Mouse (Mus musculus): ENCODE results near the gene Mmd2. TPM values are rescaled to one million over a fixed set of nuclear protein-coding genes. Genes with fewer than 3 reads are reported as not detected.

Mmd2 gene
- polyA plus RNA-seq, 1 experiment from 2014 or later: 6.6 TPM

GRCm38 (mm10) chr5:142547066-142547465 is 61.5 kb downstream of the Mmd2 start:
- Histone ChIP-seq H3K36me3 (ENCODE audit: control insufficient read depth, insufficient read depth, low read length) (no peaks in the 10 kb centered on the region), H3K4me3 (ENCODE audit: low read depth, low read length) (no peak overlapping the region), H3K9me3 (ENCODE audit: control insufficient read depth, low read length) (no peaks in the 10 kb centered on the region; the same call in 1 of the 2 replicates), H3K9ac (ENCODE audit: low read length) (no peak overlapping the region), H3K4me1 (replicated peaks; ENCODE audit: control insufficient read depth, insufficient read depth, low read length) (peaks cover 8% of the 10 kb centered on the region), H3K27ac (ENCODE audit: low read depth, low read length) (no peak overlapping the region), H3K27me3 (ENCODE audit: control insufficient read depth, insufficient read depth, low read length) (peaks cover 7% of the 10 kb centered on the region), H3K4me2 (ENCODE audit: low read depth, low read length, severe bottlenecking) (no peak overlapping the region)
- no peak for DNase-seq (ENCODE audit: low spot score)
- WGBS: 83% methylated on average over 3 of the region's 3 CpGs
- no peak for ATAC-seq (replicated peaks; ENCODE audit: low FRiP score)

- ATAC-seq (replicated peaks; ENCODE audit: low FRiP score): no peak
- Histone ChIP-seq H3K4me2 (ENCODE audit: low read depth, low read length, severe bottlenecking) (no peak overlapping the region), H3K27me3 (ENCODE audit: control insufficient read depth, insufficient read depth, low read length) (peaks cover 7% of the 10 kb centered on the region), H3K4me3 (ENCODE audit: low read depth, low read length) (no peak overlapping the region), H3K9me3 (ENCODE audit: control insufficient read depth, low read length) (no peaks in the 10 kb centered on the region; the same call in 1 of the 2 replicates), H3K36me3 (ENCODE audit: control insufficient read depth, insufficient read depth, low read length) (no peaks in the 10 kb centered on the region), H3K27ac (ENCODE audit: low read depth, low read length) (no peak overlapping the region), H3K4me1 (replicated peaks; ENCODE audit: control insufficient read depth, insufficient read depth, low read length) (peaks cover 8% of the 10 kb centered on the region), H3K9ac (ENCODE audit: low read length) (no peak overlapping the region)
- 2% methylated on average over 5 of the region's 5 CpGs for WGBS
- no peak for DNase-seq (ENCODE audit: low spot score)
Measured at GRCm38 (mm10) chr5:142546344-142546743, 62.3 kb downstream of the Mmd2 start.

GRCm38 (mm10) chr5:142545014-142545795 is 63.4 kb downstream of the Mmd2 start:
- no peak for DNase-seq (ENCODE audit: low spot score)
- no peak overlapping the region for H3K4me3 ChIP-seq (ENCODE audit: low read depth, low read length)
- no peaks in the 10 kb centered on the region for H3K36me3 ChIP-seq (ENCODE audit: control insufficient read depth, insufficient read depth, low read length)
- H3K4me1 ChIP-seq (replicated peaks; ENCODE audit: control insufficient read depth, insufficient read depth, low read length): peaks cover 4% of the 10 kb centered on the region
- ATAC-seq (replicated peaks; ENCODE audit: low FRiP score): no peak
- H3K9ac ChIP-seq (ENCODE audit: low read length): no peak overlapping the region
- H3K27me3 ChIP-seq (ENCODE audit: control insufficient read depth, insufficient read depth, low read length): peaks cover 4% of the 10 kb centered on the region
- no peak overlapping the region for H3K27ac ChIP-seq (ENCODE audit: low read depth, low read length)
- H3K4me2 ChIP-seq (ENCODE audit: low read depth, low read length, severe bottlenecking): no peak overlapping the region
- H3K9me3 ChIP-seq (ENCODE audit: control insufficient read depth, low read length): no peaks in the 10 kb centered on the region
- WGBS: 77% methylated on average over 5 of the region's 5 CpGs

GRCm38 (mm10) chr5:142537286-142537685 is 71.3 kb downstream of the Mmd2 start:
- Histone ChIP-seq H3K4me3 (ENCODE audit: low read depth, low read length) (no peak overlapping the region), H3K27ac (ENCODE audit: low read depth, low read length) (no peak overlapping the region), H3K36me3 (ENCODE audit: control insufficient read depth, insufficient read depth, low read length) (no peaks in the 10 kb centered on the region), H3K9ac (ENCODE audit: low read length) (no peak overlapping the region), H3K4me2 (ENCODE audit: low read depth, low read length, severe bottlenecking) (no peak overlapping the region), H3K27me3 (ENCODE audit: control insufficient read depth, insufficient read depth, low read length) (no peaks in the 10 kb centered on the region), H3K9me3 (ENCODE audit: control insufficient read depth, low read length) (no peaks in the 10 kb centered on the region), H3K4me1 (replicated peaks; ENCODE audit: control insufficient read depth, insufficient read depth, low read length) (no peaks in the 10 kb centered on the region)
- ATAC-seq (replicated peaks; ENCODE audit: low FRiP score): no peak
- WGBS: 90% methylated on average over 3 of the region's 3 CpGs
- no peak for DNase-seq (ENCODE audit: low spot score)

GRCm38 (mm10) chr5:142535388-142535787 is 73.2 kb downstream of the Mmd2 start:
- DNase-seq (ENCODE audit: low spot score) (no peak), ATAC-seq (replicated peaks; ENCODE audit: low FRiP score) (no peak)
- Histone ChIP-seq H3K27me3 (ENCODE audit: control insufficient read depth, insufficient read depth, low read length) (peaks cover 4% of the 10 kb centered on the region; the same call in 1 of the 2 replicates), H3K9me3 (ENCODE audit: control insufficient read depth, low read length) (no peaks in the 10 kb centered on the region), H3K4me3 (ENCODE audit: low read depth, low read length) (no peak overlapping the region), H3K36me3 (ENCODE audit: control insufficient read depth, insufficient read depth, low read length) (no peaks in the 10 kb centered on the region), H3K27ac (ENCODE audit: low read depth, low read length) (no peak overlapping the region), H3K4me1 (replicated peaks; ENCODE audit: control insufficient read depth, insufficient read depth, low read length) (no peaks in the 10 kb centered on the region), H3K9ac (ENCODE audit: low read length) (no peak overlapping the region), H3K4me2 (ENCODE audit: low read depth, low read length, severe bottlenecking) (no peak overlapping the region)
- 84% methylated on average over 4 of the region's 4 CpGs for WGBS

GRCm38 (mm10) chr5:142529915-142530314 is 78.7 kb downstream of the Mmd2 start, which contains the start of gene Papolb:
Papolb (minus strand) TSS chr5:142530076.
- ATAC-seq (replicated peaks; ENCODE audit: low FRiP score) (no peak), DNase-seq (ENCODE audit: low spot score) (no peak)
- Histone ChIP-seq H3K4me2 (ENCODE audit: low read depth, low read length, severe bottlenecking) (no peak within 1 kb of the TSS), H3K9ac (ENCODE audit: low read length) (no peak within 1 kb of the TSS), H3K27me3 (ENCODE audit: control insufficient read depth, insufficient read depth, low read length) (peaks cover 7% of the 10 kb centered on the region; the same call in 1 of the 2 replicates), H3K27ac (ENCODE audit: low read depth, low read length) (no peak within 1 kb of the TSS), H3K4me1 (replicated peaks; ENCODE audit: control insufficient read depth, insufficient read depth, low read length) (no peaks in the 10 kb centered on the region), H3K4me3 (ENCODE audit: low read depth, low read length) (no peak within 1 kb of the TSS), H3K36me3 (ENCODE audit: control insufficient read depth, insufficient read depth, low read length) (no peaks in the 10 kb centered on the region), H3K9me3 (ENCODE audit: control insufficient read depth, low read length) (no peaks in the 10 kb centered on the region)
- 48% methylated on average over 41 of the region's 41 CpGs for WGBS

GRCm38 (mm10) chr5:142524711-142525464 is 83.7 kb downstream of the Mmd2 start:
- H3K27me3 ChIP-seq (ENCODE audit: control insufficient read depth, insufficient read depth, low read length): no peaks in the 10 kb centered on the region
- H3K4me2 ChIP-seq (ENCODE audit: low read depth, low read length, severe bottlenecking): no peak overlapping the region
- no peaks in the 10 kb centered on the region for H3K4me1 ChIP-seq (replicated peaks; ENCODE audit: control insufficient read depth, insufficient read depth, low read length)
- no peak overlapping the region for H3K27ac ChIP-seq (ENCODE audit: low read depth, low read length)
- H3K36me3 ChIP-seq (ENCODE audit: control insufficient read depth, insufficient read depth, low read length): no peaks in the 10 kb centered on the region
- H3K9ac ChIP-seq (ENCODE audit: low read length): no peak overlapping the region
- 79% methylated on average over 8 of the region's 8 CpGs for WGBS
- DNase-seq (ENCODE audit: low spot score): no peak
- H3K9me3 ChIP-seq (ENCODE audit: control insufficient read depth, low read length): no peaks in the 10 kb centered on the region
- H3K4me3 ChIP-seq (ENCODE audit: low read depth, low read length): no peak overlapping the region
- ATAC-seq (replicated peaks; ENCODE audit: low FRiP score): no peak

GRCm38 (mm10) chr5:142521195-142521866 is 87.3 kb downstream of the Mmd2 start:
- DNase-seq (ENCODE audit: low spot score): no peak
- H3K36me3 ChIP-seq (ENCODE audit: control insufficient read depth, insufficient read depth, low read length): no peaks in the 10 kb centered on the region
- H3K9me3 ChIP-seq (ENCODE audit: control insufficient read depth, low read length): no peaks in the 10 kb centered on the region
- no peaks in the 10 kb centered on the region for H3K4me1 ChIP-seq (replicated peaks; ENCODE audit: control insufficient read depth, insufficient read depth, low read length)
- no peaks in the 10 kb centered on the region for H3K27me3 ChIP-seq (ENCODE audit: control insufficient read depth, insufficient read depth, low read length)
- WGBS: 87% methylated on average over 11 of the region's 11 CpGs
- no peak for ATAC-seq (replicated peaks; ENCODE audit: low FRiP score)
- no peak overlapping the region for H3K9ac ChIP-seq (ENCODE audit: low read length)
- H3K4me2 ChIP-seq (ENCODE audit: low read depth, low read length, severe bottlenecking): no peak overlapping the region
- H3K27ac ChIP-seq (ENCODE audit: low read depth, low read length): no peak overlapping the region
- H3K4me3 ChIP-seq (ENCODE audit: low read depth, low read length): no peak overlapping the region
